In the genomic region with DNA sequence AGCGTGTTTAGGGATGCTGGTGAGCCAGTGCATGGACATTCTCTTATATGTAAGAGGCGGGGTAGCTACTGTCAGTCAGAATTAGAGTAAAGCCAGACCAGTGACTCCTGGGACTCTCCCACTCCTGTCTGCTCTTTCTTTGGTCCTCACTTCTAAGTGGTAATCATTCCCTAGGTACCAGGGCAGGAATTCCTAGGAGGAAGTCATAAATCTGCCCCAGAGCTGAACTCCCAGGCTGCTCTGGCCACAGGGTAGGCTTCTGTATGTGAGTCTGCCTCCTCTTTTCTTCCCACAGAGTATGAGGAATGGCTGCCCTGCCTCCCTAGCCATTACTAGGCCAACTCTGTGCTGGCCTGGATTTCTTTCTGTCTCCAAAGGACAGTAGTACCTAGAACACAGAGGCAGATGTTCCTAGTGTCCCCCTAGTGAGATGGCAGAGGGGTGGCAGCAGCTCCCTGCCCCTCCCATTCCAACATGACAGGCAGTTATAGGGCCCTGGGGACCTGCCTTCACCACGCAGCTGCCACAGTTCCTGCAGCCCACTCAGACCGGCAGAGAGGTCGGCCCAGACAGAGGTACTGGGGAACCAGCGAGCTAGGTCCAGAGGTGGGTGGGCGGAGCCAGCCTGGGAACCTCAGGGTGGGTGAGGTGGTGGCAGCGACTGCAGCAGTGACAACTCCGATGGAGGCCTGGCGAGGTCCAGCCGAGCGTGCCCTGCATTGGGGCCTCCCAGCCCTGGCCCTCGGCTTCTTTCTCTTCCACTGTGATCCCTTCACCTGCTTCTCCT, we compare ENCODE assay signal across 14 mouse cellular contexts. TPM values are rescaled to one million over a fixed set of nuclear protein-coding genes. Genes with fewer than 3 reads are reported as not detected.
DNase-seq lines count a peak whose midpoint lies in the region; ATAC-seq lines count a peak whose summit lies in the region.
"Had no signal": no experiment of that assay in that cellular context is flagged by ENCODE, and none has a peak within 500 bp of the region (broad histone marks: within the 10 kb centered on the region; RNA-seq: fewer than 3 reads in every experiment).

No protein-coding gene starts in this region.

- peaks cover 65% of the 10 kb centered on the region for H3K27me3 ChIP-seq in heart, embryonic 11.5 days (ENCODE audit: control insufficient read depth, insufficient read depth, low read length)
- H3K27me3 ChIP-seq in midbrain, embryonic 10.5 days (ENCODE audit: low read depth, poor library complexity, severe bottlenecking): peaks cover 79% of the 10 kb centered on the region
- peaks cover 4% of the 10 kb centered on the region; the same call in 1 of the 2 replicates for H3K27me3 ChIP-seq in midbrain, embryonic 16.5 days (ENCODE audit: control insufficient read depth, insufficient read depth, low read depth, low read length)
- H3K27me3 ChIP-seq in limb, embryonic 10.5 days (ENCODE audit: low read depth, poor library complexity, severe bottlenecking): peaks cover 52% of the 10 kb centered on the region

- DNase-seq in heart, postnatal 4 days: no peak
- no peak for DNase-seq in midbrain, embryonic 10.5 days (ENCODE audit: low spot score)
- peak; percentile 50 for DNase-seq in limb, embryonic 10.5 days (ENCODE audit: low spot score)
- DNase-seq in retina, embryonic 14.5 days (ENCODE audit: low spot score): peak; percentile 39
- DNase-seq in right cerebral cortex, postnatal 25 days: no peak
- DNase-seq in layer of hippocampus, adult 18-20 months (ENCODE audit: low spot score in 2 of 2): no peak
- DNase-seq: adrenal gland, postnatal 25 days; thymus, postnatal 4 days had no signal

- no peak overlapping the region for H3K4me2 ChIP-seq in heart, embryonic 11.5 days
- H3K4me2 ChIP-seq in midbrain, embryonic 16.5 days (ENCODE audit: low read length): no peak overlapping the region
- H3K4me2 ChIP-seq: heart, embryonic 12.5 days; stomach, embryonic 15.5 days had no signal

- 0 out of 2 replicates have a peak, but pooled peaks have one; percentile 22 for ATAC-seq in heart, embryonic 11.5 days (replicated peaks; ENCODE audit: insufficient number of reproducible peaks, low FRiP score, low TSS enrichment)
- no peak for ATAC-seq in midbrain, embryonic 16.5 days
- ATAC-seq: CD4-positive, CD25-positive, alpha-beta regulatory T cell, adult 4 months had no signal

- H3K36me3 ChIP-seq in heart, embryonic 11.5 days (ENCODE audit: control insufficient read depth, insufficient read depth, low read length): no peaks in the 10 kb centered on the region
- no peaks in the 10 kb centered on the region; the same call in 1 of the 2 replicates for H3K36me3 ChIP-seq in midbrain, embryonic 10.5 days
- peaks cover 2% of the 10 kb centered on the region; the same call in 1 of the 2 replicates for H3K36me3 ChIP-seq in midbrain, embryonic 16.5 days (ENCODE audit: control insufficient read depth, insufficient read depth, low read length)
- no peaks in the 10 kb centered on the region for H3K36me3 ChIP-seq in limb, embryonic 10.5 days
- H3K36me3 ChIP-seq: heart, embryonic 12.5 days; stomach, embryonic 15.5 days had no signal

- peaks cover 19% of the 10 kb centered on the region for H3K4me1 ChIP-seq in heart, embryonic 11.5 days (ENCODE audit: control insufficient read depth, insufficient read depth, low read length)
- H3K4me1 ChIP-seq in midbrain, embryonic 10.5 days: peaks cover 63% of the 10 kb centered on the region
- peaks cover 9% of the 10 kb centered on the region for H3K4me1 ChIP-seq in midbrain, embryonic 16.5 days (ENCODE audit: control insufficient read depth, insufficient read depth, low read length)
- H3K4me1 ChIP-seq in limb, embryonic 10.5 days: peaks cover 60% of the 10 kb centered on the region

- no peak overlapping the region for H3K4me3 ChIP-seq in heart, embryonic 11.5 days (ENCODE audit: low read depth, low read length)
- H3K4me3 ChIP-seq in midbrain, embryonic 10.5 days: peak overlapping the region; percentile 20; the same call in 1 of the 2 replicates
- H3K4me3 ChIP-seq in midbrain, embryonic 16.5 days (ENCODE audit: low read depth, low read length): no peak overlapping the region
- H3K4me3 ChIP-seq in limb, embryonic 10.5 days: peak overlapping the region; percentile 28
- H3K4me3 ChIP-seq: heart, embryonic 12.5 days; stomach, embryonic 15.5 days had no signal

- no peaks in the 10 kb centered on the region for H3K9me3 ChIP-seq in heart, embryonic 11.5 days (replicated peaks; ENCODE audit: control insufficient read depth, low read length)
- no peaks in the 10 kb centered on the region for H3K9me3 ChIP-seq in midbrain, embryonic 10.5 days (replicated peaks)
- no peaks in the 10 kb centered on the region for H3K9me3 ChIP-seq in midbrain, embryonic 16.5 days (replicated peaks; ENCODE audit: control insufficient read depth, low read length, poor library complexity, severe bottlenecking)
- no peaks in the 10 kb centered on the region for H3K9me3 ChIP-seq in limb, embryonic 10.5 days (replicated peaks)
- H3K9me3 ChIP-seq: heart, embryonic 12.5 days; stomach, embryonic 15.5 days had no signal

- H3K9ac ChIP-seq in heart, embryonic 11.5 days (ENCODE audit: low read depth, low read length): no peak overlapping the region
- H3K9ac ChIP-seq in midbrain, embryonic 16.5 days (ENCODE audit: low read depth, low read length): no peak overlapping the region
- H3K9ac ChIP-seq: heart, embryonic 12.5 days; stomach, embryonic 15.5 days had no signal

- WGBS in heart, embryonic 11.5 days (ENCODE audit: insufficient replicate concordance): 40% methylated on average over 13 of the region's 13 CpGs
- 44% methylated on average over 13 of the region's 13 CpGs for WGBS in midbrain, embryonic 10.5 days
- WGBS in midbrain, embryonic 16.5 days: 39% methylated on average over 13 of the region's 13 CpGs
- WGBS in limb, embryonic 10.5 days: 15% methylated on average over 13 of the region's 13 CpGs

- no peak overlapping the region for H3K27ac ChIP-seq in heart, embryonic 11.5 days (ENCODE audit: low read depth, low read length)
- H3K27ac ChIP-seq in midbrain, embryonic 10.5 days (replicated peaks): peak overlapping the region; percentile 72
- no peak overlapping the region for H3K27ac ChIP-seq in midbrain, embryonic 16.5 days (ENCODE audit: low read length)
- H3K27ac ChIP-seq in limb, embryonic 10.5 days: peak overlapping the region; percentile 72
- H3K27ac ChIP-seq: stomach, embryonic 15.5 days had no signal

RNA-seq across cellular contexts. Expression of gene Lrrc10b, which starts 31.6 kb away (rescaled TPM):
- 0.19 TPM in 1 of 2 replicates, not detected in the other for polyA plus RNA-seq in heart, embryonic 11.5 days (2014; fragmentation: Nextera tagmentation; extraction: Ambion mirVana)
- 1 to 10 TPM; 3.3 to 4.7 TPM for total RNA-seq in heart, postnatal 4 days (2021)
- 0.70 and 1.4 TPM in 2 replicates for polyA plus RNA-seq in midbrain, embryonic 10.5 days (2016; fragmentation: Nextera tagmentation; extraction: Ambion mirVana)
- 1.9 and 2.0 TPM in 2 replicates for polyA plus RNA-seq in midbrain, embryonic 16.5 days (2015; fragmentation: Nextera tagmentation; extraction: Ambion mirVana)
- 0.11 TPM in 1 of 2 replicates, not detected in the other for polyA plus RNA-seq in limb, embryonic 10.5 days (2016; fragmentation: Nextera tagmentation; extraction: Ambion mirVana)
- 10 to 100 TPM; 70.5 to 77.9 TPM for total RNA-seq in layer of hippocampus, adult 18-20 months (2021)
- total RNA-seq: liver, adult 2 months had no signal
- polyA plus RNA-seq: CD4-positive, CD25-positive, alpha-beta regulatory T cell, adult 4 months; liver, adult 2 months had no signal

RNA-seq across cellular contexts. Expression of gene Syt7, which starts 36.8 kb away (rescaled TPM):
- 1.2 and 2.0 TPM in 2 replicates for polyA plus RNA-seq in heart, embryonic 11.5 days (2014; fragmentation: Nextera tagmentation; extraction: Ambion mirVana)
- total RNA-seq in heart, postnatal 4 days (2021): 10 to 100 TPM; 40.8 to 44.7 TPM
- 1.6 and 2.2 TPM in 2 replicates for polyA plus RNA-seq in midbrain, embryonic 10.5 days (2016; fragmentation: Nextera tagmentation; extraction: Ambion mirVana)
- polyA plus RNA-seq in midbrain, embryonic 16.5 days (2015; fragmentation: Nextera tagmentation; extraction: Ambion mirVana): 13.6 and 15.5 TPM in 2 replicates
- 0.33 and 0.41 TPM in 2 replicates for polyA plus RNA-seq in limb, embryonic 10.5 days (2016; fragmentation: Nextera tagmentation; extraction: Ambion mirVana)
- total RNA-seq in layer of hippocampus, adult 18-20 months (2021): 100 to 1,000 TPM; 280 to 316 TPM
- polyA plus RNA-seq: CD4-positive, CD25-positive, alpha-beta regulatory T cell, adult 4 months had no signal

RNA-seq across cellular contexts. Expression of gene Ppp1r32, which starts 57.1 kb away (rescaled TPM):
- not detected in 2 replicates for polyA plus RNA-seq in heart, embryonic 11.5 days (2014; fragmentation: Nextera tagmentation; extraction: Ambion mirVana)
- under 1 TPM; 0.52 to 0.77 TPM for total RNA-seq in heart, postnatal 4 days (2021)
- 0.39 and 0.47 TPM in 2 replicates for polyA plus RNA-seq in midbrain, embryonic 10.5 days (2016; fragmentation: Nextera tagmentation; extraction: Ambion mirVana)
- polyA plus RNA-seq in midbrain, embryonic 16.5 days (2015; fragmentation: Nextera tagmentation; extraction: Ambion mirVana): 3.6 and 5.9 TPM in 2 replicates
- polyA plus RNA-seq in limb, embryonic 10.5 days (2016; fragmentation: Nextera tagmentation; extraction: Ambion mirVana): not detected in 2 replicates
- 1 to 10 TPM; 1.3 to 1.9 TPM for total RNA-seq in layer of hippocampus, adult 18-20 months (2021)
- total RNA-seq: liver, adult 2 months had no signal
- polyA plus RNA-seq: heart, embryonic 12.5 days had no signal

Comparison
In these comparisons a context has a peak if more than half of its experiments do, and no peak if none do; other contexts are left out.
1. H3K27ac ChIP-seq: peak in midbrain, embryonic 10.5 days (single experiment) and limb, embryonic 10.5 days (single experiment); none in heart, embryonic 11.5 days (single experiment) and midbrain, embryonic 16.5 days (single experiment).
2. H3K4me3 ChIP-seq: peak in midbrain, embryonic 10.5 days (single experiment) and limb, embryonic 10.5 days (single experiment); none in heart, embryonic 11.5 days (single experiment) and midbrain, embryonic 16.5 days (single experiment).
3. DNase-seq: peak in limb, embryonic 10.5 days (single experiment) and retina, embryonic 14.5 days (single experiment); none in heart, postnatal 4 days (single experiment), midbrain, embryonic 10.5 days (single experiment), right cerebral cortex, postnatal 25 days (single experiment) and layer of hippocampus, adult 18-20 months (0 of 2).